Mouse (Mus musculus) left cerebral cortex, adult 9 months (tissue): ENCODE results near the gene Ube2i.
"Not testable (repeated sequence)": the region's sequence is repeated elsewhere in the genome, so short reads cannot be mapped to it uniquely, and the experiment has no call there.

Experiments used
- DNase-seq, 2 experiments: peaks; one replicate each; pipeline ENCODE4 v3.0.0; 2022; ENCODE audit warnings: low spot score in 2 of 2

The Ube2i gene

DNA sequence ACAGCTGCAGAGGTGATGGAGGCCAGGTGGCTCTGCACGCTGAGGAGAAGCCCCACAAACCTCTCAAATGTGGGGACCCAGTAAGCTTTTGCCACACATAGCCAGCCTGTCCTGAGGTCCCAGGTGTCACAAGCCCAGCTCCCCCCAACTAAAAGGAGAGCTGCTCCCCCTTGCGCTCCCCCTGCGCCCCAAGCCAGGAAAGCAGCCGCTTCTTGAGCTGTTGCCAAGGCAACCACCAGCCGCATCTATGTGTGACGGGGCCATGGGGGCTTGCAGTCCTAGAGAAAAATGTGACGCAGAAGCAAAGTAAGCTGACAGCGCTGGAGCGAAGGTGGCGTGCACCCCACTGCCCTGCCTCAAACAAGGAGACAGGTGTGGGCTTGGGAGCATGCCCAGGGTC is 20.7 kb downstream of the Ube2i start:
- peak in 1 of 2 experiments; percentile 31 for DNase-seq

GRCm38 (mm10) chr17:25252643-25253042 is 21.8 kb downstream of the Ube2i start:
- no peak for DNase-seq

GRCm38 (mm10) chr17:25250181-25250835 is 24.1 kb downstream of the Ube2i start:
- no peak for DNase-seq

GRCm38 (mm10) chr17:25248033-25248750 is 26.2 kb downstream of the Ube2i start:
- DNase-seq, result no peak

- no peak for DNase-seq
These were observed 30.2 kb downstream of the Ube2i start for GRCm38 (mm10) chr17:25244239-25244638.

DNA sequence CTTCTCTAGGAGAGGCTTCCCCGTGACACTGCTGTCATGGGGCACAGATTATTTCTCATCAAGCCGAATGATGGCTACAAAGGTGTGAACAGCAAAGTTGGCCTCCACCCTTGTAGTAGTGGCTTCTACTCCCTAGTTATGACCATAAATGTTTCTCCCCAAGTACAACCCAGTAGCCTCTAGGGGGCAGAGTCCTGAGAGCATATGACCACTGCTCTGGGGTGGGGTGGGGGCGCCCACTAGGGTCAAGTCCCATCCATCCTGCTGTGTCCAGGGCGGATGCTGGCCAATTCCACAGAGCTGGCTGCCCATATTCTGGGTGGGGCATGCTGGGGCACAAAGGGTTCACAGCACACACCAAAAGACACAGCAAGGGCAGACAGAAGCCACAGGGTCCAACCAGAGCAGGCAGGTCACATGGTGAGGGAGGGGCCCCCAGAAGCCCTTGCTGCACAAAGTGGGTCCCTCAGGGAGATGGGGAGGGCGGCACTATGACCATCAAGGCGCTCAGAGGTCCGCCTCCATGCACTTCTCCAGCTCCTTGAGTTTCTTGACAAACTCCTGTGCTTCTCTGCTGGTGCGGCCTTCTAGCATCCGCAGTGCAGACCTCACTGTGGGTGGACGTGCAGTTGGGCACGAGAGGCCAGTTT is 31.2 kb downstream of the Ube2i start:
- no peak for DNase-seq

- DNase-seq, result peak; percentile 62 to 79
These were observed 34.5 kb downstream of the Ube2i start, which contains the start of the genes Gnptg and Tsr3 for GRCm38 (mm10) chr17:25239695-25240636. TSS of gene Gnptg (minus strand) at chr17:25240124. TSS of gene Tsr3 (plus strand) at chr17:25240170.

GRCm38 (mm10) chr17:25235635-25236034 is 38.8 kb downstream of the Ube2i start:
- DNase-seq, result no peak

DNA sequence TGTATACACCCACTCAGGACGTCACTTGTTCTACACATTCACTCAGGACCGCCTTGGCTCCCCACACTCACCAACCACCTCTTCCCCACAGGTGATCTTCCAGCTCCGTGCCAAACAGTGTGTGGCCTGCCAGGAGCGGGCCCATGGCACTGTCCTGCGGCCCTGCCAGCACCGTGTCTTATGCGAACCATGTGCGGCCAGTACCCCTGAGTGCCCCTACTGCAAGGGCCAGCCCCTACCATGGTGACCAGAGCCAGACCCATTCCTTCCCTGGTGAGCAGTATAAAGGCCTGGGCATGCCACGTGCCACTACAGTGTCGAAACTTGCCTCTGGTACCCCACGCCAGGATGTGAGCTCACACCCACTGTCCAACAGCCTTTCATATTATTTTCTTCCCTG is 42.8 kb downstream of the Ube2i start:
- not testable (repeated sequence) for DNase-seq

GRCm38 (mm10) chr17:25230700-25231099 is 43.7 kb downstream of the Ube2i start:
- DNase-seq, result no peak

GRCm38 (mm10) chr17:25230014-25230655 is 44.3 kb downstream of the Ube2i start:
- not testable (repeated sequence) for DNase-seq

DNA sequence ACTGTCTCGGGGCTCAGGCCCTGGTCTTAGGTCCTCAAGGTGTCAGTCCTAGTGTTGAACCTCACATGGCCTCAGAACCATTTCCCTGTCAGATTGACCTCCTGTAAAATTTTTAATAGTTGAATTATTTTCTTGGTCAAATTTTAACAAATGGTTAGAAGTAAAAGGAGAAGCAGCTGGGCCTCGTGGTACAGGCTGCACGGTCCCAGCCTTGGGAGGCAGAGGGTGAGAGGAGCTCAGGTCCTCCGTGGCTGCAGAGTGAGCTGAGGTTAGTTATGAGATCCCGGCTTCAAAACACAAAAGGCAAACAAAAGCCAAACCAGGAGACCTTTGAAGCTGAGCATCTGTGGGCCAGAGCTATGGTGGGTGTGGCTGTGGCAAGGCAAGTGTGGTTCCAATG is 46.4 kb downstream of the Ube2i start:
- DNase-seq, result no peak

DNA sequence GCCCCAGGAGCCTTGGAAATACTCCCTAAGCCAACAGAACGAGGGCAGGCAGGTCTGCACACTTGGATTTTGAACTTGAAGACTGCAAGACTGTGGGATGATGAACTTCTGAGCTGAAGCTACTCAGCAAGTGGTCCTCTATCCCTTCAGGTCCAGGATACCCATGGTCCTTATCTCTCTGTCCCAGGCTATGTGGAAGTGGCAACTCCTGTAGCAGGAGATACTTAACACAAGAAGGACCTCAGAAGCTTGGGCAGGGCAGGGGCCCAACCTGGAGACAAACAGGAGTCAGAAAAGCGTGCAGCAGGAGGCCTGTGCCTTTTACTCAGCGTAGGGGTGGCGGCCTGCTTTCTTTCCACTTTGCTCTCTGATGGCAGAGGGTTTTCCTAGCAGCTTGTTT is 48.8 kb downstream of the Ube2i start:
- no peak for DNase-seq

GRCm38 (mm10) chr17:25224586-25225222 is 49.7 kb downstream of the Ube2i start:
- DNase-seq, result no peak

- DNase-seq, result no peak
These were observed 51.3 kb downstream of the Ube2i start for GRCm38 (mm10) chr17:25222951-25223601.

- peak in 1 of 2 experiments; percentile 37 for DNase-seq
These were observed 51.9 kb downstream of the Ube2i start for GRCm38 (mm10) chr17:25222504-25222940.

GRCm38 (mm10) chr17:25221821-25222503 is 52.5 kb downstream of the Ube2i start:
- peak; percentile 47 to 55 for DNase-seq

- DNase-seq, result no peak
These were observed 53.7 kb downstream of the Ube2i start for GRCm38 (mm10) chr17:25220746-25221145.
